Mouse (Mus musculus): ENCODE measurements around the gene Zeb2. TPM values are rescaled to one million over a fixed set of nuclear protein-coding genes. Genes with fewer than 3 reads are reported as not detected.

The Zeb2 gene
- total RNA-seq (2021) = 100 to 1,000 TPM; 345 to 384 TPM
- long read RNA-seq, experiment 1, full-length matches to known transcripts = 6 of 24 reads
- long read RNA-seq, experiment 1, partial matches to known transcripts = 6 of 24 reads
- long read RNA-seq, experiment 1, other reads (novel, unspliced or antisense) = 12 of 24 reads
- long read RNA-seq, experiment 2, full-length matches to known transcripts = 4 of 35 reads
- long read RNA-seq, experiment 2, partial matches to known transcripts = 11 of 35 reads
- long read RNA-seq, experiment 2, other reads (novel, unspliced or antisense) = 20 of 35 reads

GRCm38 (mm10) chr2:45117087-45117561, at the start of gene Zeb2:
Gene Zeb2 (minus strand): TSS chr2:45117395.
- DNase-seq (ENCODE audit: low spot score in 2 of 2) = peak; percentile 81 to 83

GRCm38 (mm10) chr2:45158785-45159184, 41.6 kb upstream of the Zeb2 start:
- no peak for DNase-seq (ENCODE audit: low spot score in 2 of 2)

- peak in 1 of 2 experiments; percentile 20 for DNase-seq (ENCODE audit: low spot score in 2 of 2)
Observed at GRCm38 (mm10) chr2:45158351-45158782, 41.2 kb upstream of the Zeb2 start.

- no peak for DNase-seq (ENCODE audit: low spot score in 2 of 2)
Observed at GRCm38 (mm10) chr2:45153315-45153714, 36.1 kb upstream of the Zeb2 start.

- DNase-seq (ENCODE audit: low spot score in 2 of 2) = no peak
Observed at GRCm38 (mm10) chr2:45143162-45143561, 26.0 kb upstream of the Zeb2 start.

- DNase-seq (ENCODE audit: low spot score in 2 of 2) = no peak
Observed at GRCm38 (mm10) chr2:45138906-45139305, 21.7 kb upstream of the Zeb2 start.

GRCm38 (mm10) chr2:45136783-45137182, 19.6 kb upstream of the Zeb2 start:
- DNase-seq (ENCODE audit: low spot score in 2 of 2) = no peak

GRCm38 (mm10) chr2:45133225-45133624, 16.0 kb upstream of the Zeb2 start:
- no peak for DNase-seq (ENCODE audit: low spot score in 2 of 2)

GRCm38 (mm10) chr2:45130461-45131156, 13.4 kb upstream of the Zeb2 start:
- DNase-seq (ENCODE audit: low spot score in 2 of 2) = no peak

- DNase-seq (ENCODE audit: low spot score in 2 of 2) = no peak
Observed at GRCm38 (mm10) chr2:45129556-45129955, 12.4 kb upstream of the Zeb2 start.

GRCm38 (mm10) chr2:45128696-45129095, 11.5 kb upstream of the Zeb2 start:
- no peak for DNase-seq (ENCODE audit: low spot score in 2 of 2)

GRCm38 (mm10) chr2:45126401-45126800, 9.2 kb upstream of the Zeb2 start:
- DNase-seq (ENCODE audit: low spot score in 2 of 2) = no peak

- no peak for DNase-seq (ENCODE audit: low spot score in 2 of 2)
Observed at GRCm38 (mm10) chr2:45125181-45125580, 8.0 kb upstream of the Zeb2 start.

GRCm38 (mm10) chr2:45123490-45123889, 6.3 kb upstream of the Zeb2 start:
- no peak for DNase-seq (ENCODE audit: low spot score in 2 of 2)

- DNase-seq (ENCODE audit: low spot score in 2 of 2) = peak in 1 of 2 experiments; percentile 25
Observed at GRCm38 (mm10) chr2:45118121-45118520, 926 bp upstream of the Zeb2 start.

- DNase-seq (ENCODE audit: low spot score in 2 of 2) = no peak
Observed at GRCm38 (mm10) chr2:45117592-45117991, 397 bp upstream of the Zeb2 start.

GRCm38 (mm10) chr2:45116531-45117024, 617 bp downstream of the Zeb2 start:
- peak in 1 of 2 experiments; percentile 48 for DNase-seq (ENCODE audit: low spot score in 2 of 2)

GRCm38 (mm10) chr2:45115720-45116495, 1.3 kb downstream of the Zeb2 start:
- DNase-seq (ENCODE audit: low spot score in 2 of 2) = peak in 1 of 2 experiments; percentile 72

GRCm38 (mm10) chr2:45115211-45115610, 2.0 kb downstream of the Zeb2 start:
- DNase-seq (ENCODE audit: low spot score in 2 of 2) = peak in 1 of 2 experiments; percentile 39

- peak in 1 of 2 experiments; percentile 39 for DNase-seq (ENCODE audit: low spot score in 2 of 2)
Observed at GRCm38 (mm10) chr2:45114596-45114995, 2.6 kb downstream of the Zeb2 start.

- peak in 1 of 2 experiments; percentile 63 for DNase-seq (ENCODE audit: low spot score in 2 of 2)
Observed at GRCm38 (mm10) chr2:45113912-45114311, 3.3 kb downstream of the Zeb2 start.
